Mouse (Mus musculus): ENCODE data around the gene Gm10037. TPM values are rescaled to one million over a fixed set of nuclear protein-coding genes. Genes with fewer than 3 reads are reported as not detected.
"Not testable (repeated sequence)": the region's sequence is repeated elsewhere in the genome, so short reads cannot be mapped to it uniquely, and the experiment has no call there.

Gene Gm10037
- polyA plus RNA-seq, 1 experiment from 2014 or later, result 7.5 TPM

GRCm38 (mm10) chr13:67864764-67865350 is 34.0 kb downstream of the Gm10037 start:
- no peak for DNase-seq (ENCODE audit: low spot score)
- H3K27ac ChIP-seq, result no peak overlapping the region
- H3K4me2 ChIP-seq (replicated peaks), result no peak overlapping the region
- H3K36me3 ChIP-seq (replicated peaks; ENCODE audit: control insufficient read depth, insufficient read depth), result no peaks in the 10 kb centered on the region
- no peaks in the 10 kb centered on the region for H3K4me1 ChIP-seq (replicated peaks; ENCODE audit: control insufficient read depth, insufficient read depth, low read length)
- no peaks in the 10 kb centered on the region for H3K9me3 ChIP-seq (ENCODE audit: control insufficient read depth, low read length)
- no peak for ATAC-seq (ENCODE audit: low FRiP score)
- WGBS, result 52% methylated on average over 5 of the region's 5 CpGs
- no peak overlapping the region for H3K9ac ChIP-seq
- no peak overlapping the region for H3K4me3 ChIP-seq (replicated peaks; ENCODE audit: low read length)
- H3K27me3 ChIP-seq (ENCODE audit: control insufficient read depth, insufficient read depth, low read length), result no peaks in the 10 kb centered on the region

DNA sequence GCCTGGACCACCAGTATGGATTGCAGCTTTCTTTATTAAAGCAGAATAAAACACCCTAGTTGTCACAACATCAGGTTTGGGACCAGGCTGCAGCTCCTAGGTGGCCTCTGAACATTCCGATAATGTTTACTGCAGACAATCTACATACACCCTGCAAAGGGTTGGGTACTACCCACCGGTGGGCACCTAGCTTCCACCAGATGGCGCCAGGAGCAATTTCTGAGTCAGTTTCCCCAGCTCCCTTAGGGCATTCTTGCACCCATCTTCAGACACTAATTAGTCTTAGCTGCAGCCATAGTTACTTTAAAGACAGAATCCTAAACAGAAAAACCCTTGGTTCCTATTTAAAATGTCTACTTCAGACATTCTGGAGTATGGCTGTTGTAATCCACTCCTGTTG is 37.0 kb downstream of the Gm10037 start:
- 30% methylated on average over 3 of the region's 3 CpGs for WGBS
- ATAC-seq (ENCODE audit: low FRiP score), result no peak
- H3K9me3 ChIP-seq (ENCODE audit: control insufficient read depth, low read length), result no peaks in the 10 kb centered on the region
- H3K9ac ChIP-seq, result no peak overlapping the region
- no peak overlapping the region for H3K4me2 ChIP-seq (replicated peaks)
- H3K4me1 ChIP-seq (replicated peaks; ENCODE audit: control insufficient read depth, insufficient read depth, low read length), result no peaks in the 10 kb centered on the region
- no peak for DNase-seq (ENCODE audit: low spot score)
- no peak overlapping the region for H3K27ac ChIP-seq
- H3K36me3 ChIP-seq (replicated peaks; ENCODE audit: control insufficient read depth, insufficient read depth), result no peaks in the 10 kb centered on the region
- no peak overlapping the region for H3K4me3 ChIP-seq (replicated peaks; ENCODE audit: low read length)
- H3K27me3 ChIP-seq (ENCODE audit: control insufficient read depth, insufficient read depth, low read length), result no peaks in the 10 kb centered on the region

DNA sequence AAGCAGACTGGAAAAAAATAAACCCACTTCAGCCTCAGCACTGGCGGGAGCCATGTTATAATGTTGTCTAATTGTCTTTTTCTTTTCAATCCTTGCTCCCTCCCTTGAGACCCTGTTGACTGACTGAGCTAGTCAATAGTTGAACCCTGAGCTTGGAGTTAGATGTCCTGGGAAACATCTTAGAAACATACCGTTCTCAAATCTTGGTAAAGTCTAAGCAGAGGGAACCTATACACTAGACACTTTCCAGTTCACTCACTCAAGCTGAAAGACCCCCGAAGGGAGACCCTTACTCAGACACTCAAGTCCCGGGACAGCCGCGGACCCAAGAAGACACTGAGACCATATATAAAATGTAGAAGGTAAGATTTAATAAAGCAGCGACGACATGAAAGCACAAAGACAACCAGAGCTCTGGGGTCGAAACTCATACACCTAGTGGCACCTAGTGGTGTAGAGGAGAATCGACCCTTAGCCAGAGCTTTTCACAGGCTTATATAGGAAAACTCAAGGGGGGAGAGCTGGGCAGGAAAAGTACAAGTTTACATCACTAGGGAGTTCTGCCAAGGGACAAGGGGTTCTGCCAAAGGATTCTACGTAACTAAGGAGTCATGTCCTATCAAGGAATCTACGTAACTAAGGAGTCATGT is 45.3 kb downstream of the Gm10037 start:
- not testable (repeated sequence) for H3K36me3 ChIP-seq (replicated peaks; ENCODE audit: control insufficient read depth, insufficient read depth); H3K9me3 ChIP-seq (ENCODE audit: control insufficient read depth, low read length); H3K4me1 ChIP-seq (replicated peaks; ENCODE audit: control insufficient read depth, insufficient read depth, low read length); H3K27me3 ChIP-seq (ENCODE audit: control insufficient read depth, insufficient read depth, low read length); ATAC-seq (ENCODE audit: low FRiP score); H3K4me3 ChIP-seq (replicated peaks; ENCODE audit: low read length); DNase-seq (ENCODE audit: low spot score); H3K27ac ChIP-seq
- Histone ChIP-seq H3K9ac (0 out of 2 replicates have a peak overlapping the region, but pooled peaks have one; percentile 11), H3K4me2 (replicated peaks) (peak overlapping the region; percentile 36)
- 39% methylated on average over 6 of the region's 12 CpGs for WGBS

- H3K4me1 ChIP-seq (replicated peaks; ENCODE audit: control insufficient read depth, insufficient read depth, low read length), result no peaks in the 10 kb centered on the region
- H3K4me2 ChIP-seq (replicated peaks), result no peak overlapping the region
- H3K27me3 ChIP-seq (ENCODE audit: control insufficient read depth, insufficient read depth, low read length), result no peaks in the 10 kb centered on the region
- no peak overlapping the region for H3K4me3 ChIP-seq (replicated peaks; ENCODE audit: low read length)
- WGBS, result 65% methylated on average over 6 of the region's 7 CpGs
- DNase-seq (ENCODE audit: low spot score), result no peak
- no peaks in the 10 kb centered on the region for H3K36me3 ChIP-seq (replicated peaks; ENCODE audit: control insufficient read depth, insufficient read depth)
- no peak overlapping the region for H3K9ac ChIP-seq
- H3K9me3 ChIP-seq (ENCODE audit: control insufficient read depth, low read length), result 0 out of 2 replicates have a peak, but pooled peaks cover 5% of the 10 kb centered on the region
- H3K27ac ChIP-seq, result no peak overlapping the region
- ATAC-seq (ENCODE audit: low FRiP score), result no peak
Measured at GRCm38 (mm10) chr13:67876699-67877254, 45.9 kb downstream of the Gm10037 start.

DNA sequence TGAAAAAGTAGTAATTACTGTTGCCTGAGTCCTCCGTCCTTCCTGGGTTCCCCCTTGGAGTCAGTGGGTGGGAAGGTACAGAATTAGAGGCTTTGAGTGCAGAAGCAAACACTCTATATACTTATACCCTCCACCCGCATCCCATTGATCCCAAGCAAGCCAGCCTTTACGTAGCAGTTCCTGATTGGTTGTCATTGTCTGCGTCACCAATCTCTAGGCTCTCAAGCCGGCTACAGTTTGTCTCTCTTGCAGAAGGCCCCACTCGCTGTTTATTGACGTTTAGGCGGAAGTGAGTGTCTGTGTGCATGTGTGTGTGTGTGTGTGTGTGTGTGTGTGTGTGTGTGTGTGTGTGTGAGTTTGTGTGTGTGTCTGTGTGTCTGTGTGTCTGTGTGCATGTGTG is 53.1 kb downstream of the Gm10037 start:
- WGBS, result 92% methylated on average over 8 of the region's 8 CpGs
- no peak overlapping the region for H3K27ac ChIP-seq
- DNase-seq (ENCODE audit: low spot score) (no peak), ATAC-seq (ENCODE audit: low FRiP score) (no peak)
- H3K4me3 ChIP-seq (replicated peaks; ENCODE audit: low read length), result no peak overlapping the region
- H3K9ac ChIP-seq, result no peak overlapping the region
- H3K36me3 ChIP-seq (replicated peaks; ENCODE audit: control insufficient read depth, insufficient read depth), result no peaks in the 10 kb centered on the region
- no peaks in the 10 kb centered on the region for H3K4me1 ChIP-seq (replicated peaks; ENCODE audit: control insufficient read depth, insufficient read depth, low read length)
- 0 out of 2 replicates have a peak, but pooled peaks cover 8% of the 10 kb centered on the region for H3K9me3 ChIP-seq (ENCODE audit: control insufficient read depth, low read length)
- no peak overlapping the region for H3K4me2 ChIP-seq (replicated peaks)
- no peaks in the 10 kb centered on the region for H3K27me3 ChIP-seq (ENCODE audit: control insufficient read depth, insufficient read depth, low read length)

Other genes with a start within 250 kb of the Gm10037 start
- 7.2 and 7.4 TPM in 2 replicates for gene Zfp729b, start 221.4 kb upstream of the Gm10037 start, polyA plus RNA-seq (2014; fragmentation: Nextera tagmentation; extraction: Ambion mirVana)
- gene Gm49345, start 193.3 kb upstream of the Gm10037 start, polyA plus RNA-seq (2014; fragmentation: Nextera tagmentation; extraction: Ambion mirVana), result not detected in 2 replicates
- 3.4 and 6.1 TPM in 2 replicates for gene Zfp729a, start 193.3 kb upstream of the Gm10037 start, polyA plus RNA-seq (2014; fragmentation: Nextera tagmentation; extraction: Ambion mirVana)
- gene Zfp738, start 144.0 kb upstream of the Gm10037 start, polyA plus RNA-seq (2014; fragmentation: Nextera tagmentation; extraction: Ambion mirVana), result 13.4 and 13.6 TPM in 2 replicates
- 4.3 and 4.5 TPM in 2 replicates for gene Zfp65, start 101.9 kb upstream of the Gm10037 start, polyA plus RNA-seq (2014; fragmentation: Nextera tagmentation; extraction: Ambion mirVana)
- 8.5 and 9.2 TPM in 2 replicates for gene Zfp85, start 75.9 kb upstream of the Gm10037 start, polyA plus RNA-seq (2014; fragmentation: Nextera tagmentation; extraction: Ambion mirVana)
- gene Zfp493, start 51.4 kb upstream of the Gm10037 start, polyA plus RNA-seq (2014; fragmentation: Nextera tagmentation; extraction: Ambion mirVana), result 3.5 and 3.7 TPM in 2 replicates
- 13.2 and 13.6 TPM in 2 replicates for gene Zfp273, start 17.4 kb upstream of the Gm10037 start, polyA plus RNA-seq (2014; fragmentation: Nextera tagmentation; extraction: Ambion mirVana)
- not detected in 2 replicates for gene BC048507, start 32.2 kb downstream of the Gm10037 start, polyA plus RNA-seq (2014; fragmentation: Nextera tagmentation; extraction: Ambion mirVana)

Measured in hindbrain, embryonic 14.5 days (tissue).